Mouse (Mus musculus) erythroblast, embryonic 14.5 days (primary cell): ENCODE data around the gene Mark4. TPM values are rescaled to one million over a fixed set of nuclear protein-coding genes. Genes with fewer than 3 reads are reported as not detected.

Experiments used
- H3K27me3 ChIP-seq: 2 replicates; pipeline ENCODE4 v1.6.1; 2012; ENCODE audit warnings: inconsistent platforms; ENCODE audit not compliant: control insufficient read depth
- H3K36me3 ChIP-seq: 2 replicates; pipeline ENCODE4 v1.6.1; 2012; ENCODE audit warnings: mild to moderate bottlenecking, inconsistent platforms; ENCODE audit not compliant: control insufficient read depth
- H3K4me1 ChIP-seq: 2 replicates; pipeline ENCODE4 v1.6.1; 2012; ENCODE audit warnings: inconsistent platforms; ENCODE audit not compliant: control insufficient read depth
- H3K4me3 ChIP-seq: replicated peaks from 2 replicates; pipeline ENCODE3; 2012; ENCODE audit warnings: moderate library complexity, mild to moderate bottlenecking, inconsistent platforms
- H3K9me3 ChIP-seq: 2 replicates; pipeline ENCODE4 v1.6.1; 2012; ENCODE audit warnings: low read length, inconsistent platforms, mixed read lengths; ENCODE audit not compliant: control insufficient read depth
- GATA1 ChIP-seq: IDR thresholded peaks from 2 replicates; pipeline ENCODE4 v1.6.1; 2012; ENCODE audit warnings: low read length, inconsistent platforms, mixed read lengths
- TAL1 ChIP-seq: IDR thresholded peaks from 3 replicates; pipeline ENCODE4 v1.6.1; 2012; ENCODE audit warnings: low read length, inconsistent platforms, mixed read lengths
- polyA plus RNA-seq: library from polyadenylated mRNA; stranded (reverse); fragments of >175 nt; gene quantifications from 2 replicates; pipeline ENCODE4 v1.2.3, GENCODE M21; 2012

Gene Mark4
- polyA plus RNA-seq: 0.45 and 0.52 TPM in 2 replicates

- H3K27me3 ChIP-seq: peaks cover 14% of the 10 kb centered on the region
- TF ChIP-seq TAL1 (no peak), GATA1 (no peak)
- H3K9me3 ChIP-seq: no peaks in the 10 kb centered on the region
- H3K4me3 ChIP-seq: peak within 1 kb of the TSS; percentile 71
- H3K4me1 ChIP-seq: peaks cover 32% of the 10 kb centered on the region
- no peaks in the 10 kb centered on the region for H3K36me3 ChIP-seq
These were observed at the start of gene Mark4 for GRCm38 (mm10) chr7:19458591-19459111. Mark4 (minus strand) TSS chr7:19458821.

GRCm38 (mm10) chr7:19507612-19507981 is 49.0 kb upstream of the Mark4 start:
- H3K9me3 ChIP-seq: no peaks in the 10 kb centered on the region
- H3K27me3 ChIP-seq: peaks cover 5% of the 10 kb centered on the region
- no peak for TF ChIP-seq GATA1
- TF ChIP-seq TAL1: no peak
- H3K36me3 ChIP-seq: peaks cover 3% of the 10 kb centered on the region
- peak overlapping the region; percentile 78 for H3K4me3 ChIP-seq
- peaks cover 48% of the 10 kb centered on the region for H3K4me1 ChIP-seq

GRCm38 (mm10) chr7:19506969-19507611 is 48.5 kb upstream of the Mark4 start:
- Histone ChIP-seq H3K27me3 (peaks cover 5% of the 10 kb centered on the region), H3K36me3 (peaks cover 3% of the 10 kb centered on the region), H3K4me3 (peak overlapping the region; percentile 78), H3K4me1 (peaks cover 46% of the 10 kb centered on the region), H3K9me3 (no peaks in the 10 kb centered on the region)
- no peak for TF ChIP-seq TAL1
- TF ChIP-seq GATA1: no peak

- Histone ChIP-seq H3K4me1 (peaks cover 45% of the 10 kb centered on the region), H3K27me3 (peaks cover 5% of the 10 kb centered on the region), H3K36me3 (peaks cover 2% of the 10 kb centered on the region), H3K4me3 (peak overlapping the region; percentile 78), H3K9me3 (no peaks in the 10 kb centered on the region)
- TF ChIP-seq TAL1 (no peak), GATA1 (no peak)
These were observed 47.7 kb upstream of the Mark4 start for GRCm38 (mm10) chr7:19506326-19506725.

GRCm38 (mm10) chr7:19503481-19504068 is 45.0 kb upstream of the Mark4 start:
- peak; percentile 66; the same call in 1 of the 2 replicates for TF ChIP-seq GATA1
- TF ChIP-seq TAL1: no peak
- peaks cover 5% of the 10 kb centered on the region for H3K27me3 ChIP-seq
- peaks cover 33% of the 10 kb centered on the region for H3K4me1 ChIP-seq
- H3K4me3 ChIP-seq: no peak overlapping the region
- no peaks in the 10 kb centered on the region for H3K36me3 ChIP-seq
- H3K9me3 ChIP-seq: no peaks in the 10 kb centered on the region

GRCm38 (mm10) chr7:19501658-19502057 is 43.0 kb upstream of the Mark4 start:
- no peaks in the 10 kb centered on the region; the same call in 1 of the 2 replicates for H3K27me3 ChIP-seq
- peaks cover 20% of the 10 kb centered on the region for H3K4me1 ChIP-seq
- H3K9me3 ChIP-seq: no peaks in the 10 kb centered on the region
- no peak for TF ChIP-seq TAL1
- no peak for TF ChIP-seq GATA1
- no peak overlapping the region for H3K4me3 ChIP-seq
- H3K36me3 ChIP-seq: no peaks in the 10 kb centered on the region

GRCm38 (mm10) chr7:19500420-19501363 is 42.1 kb upstream of the Mark4 start:
- no peak overlapping the region for H3K4me3 ChIP-seq
- H3K4me1 ChIP-seq: peaks cover 13% of the 10 kb centered on the region
- no peaks in the 10 kb centered on the region for H3K36me3 ChIP-seq
- TF ChIP-seq TAL1: no peak
- no peak for TF ChIP-seq GATA1
- no peaks in the 10 kb centered on the region for H3K27me3 ChIP-seq
- no peaks in the 10 kb centered on the region for H3K9me3 ChIP-seq

- no peaks in the 10 kb centered on the region for H3K36me3 ChIP-seq
- no peaks in the 10 kb centered on the region for H3K9me3 ChIP-seq
- no peaks in the 10 kb centered on the region for H3K27me3 ChIP-seq
- no peak overlapping the region for H3K4me3 ChIP-seq
- no peak for TF ChIP-seq GATA1
- no peak for TF ChIP-seq TAL1
- H3K4me1 ChIP-seq: peaks cover 5% of the 10 kb centered on the region
These were observed 39.7 kb upstream of the Mark4 start for GRCm38 (mm10) chr7:19498326-19498725.

GRCm38 (mm10) chr7:19496214-19496555 is 37.6 kb upstream of the Mark4 start:
- no peaks in the 10 kb centered on the region for H3K36me3 ChIP-seq
- H3K27me3 ChIP-seq: peaks cover 11% of the 10 kb centered on the region

More at GRCm38 (mm10) chr7:19496214-19496555, 37.6 kb upstream of the Mark4 start:
- TF ChIP-seq GATA1 (no peak), TAL1 (no peak)
- H3K4me1 ChIP-seq: peaks cover 5% of the 10 kb centered on the region
- no peaks in the 10 kb centered on the region for H3K9me3 ChIP-seq
- H3K4me3 ChIP-seq: no peak overlapping the region
